Mouse (Mus musculus): Measurements from ENCODE around the gene Cct4. TPM values are rescaled to one million over a fixed set of nuclear protein-coding genes. Genes with fewer than 3 reads are reported as not detected.

Gene Cct4
- 100 to 1,000 TPM; 129 to 168 (median 144) TPM for total RNA-seq (2022)

GRCm38 (mm10) chr11:22990393-22991126 lies at the start of gene Cct4:
Gene Cct4, plus strand, starts transcription at chr11:22990519.
- peak; percentile 92 for DNase-seq

GRCm38 (mm10) chr11:22949101-22949500 lies 41.2 kb upstream of the Cct4 start:
- no peak for DNase-seq

GRCm38 (mm10) chr11:22950131-22950530 lies 40.2 kb upstream of the Cct4 start:
- DNase-seq, result no peak

GRCm38 (mm10) chr11:22952668-22953067 lies 37.7 kb upstream of the Cct4 start:
- DNase-seq, result no peak

- no peak for DNase-seq
These were observed 34.0 kb upstream of the Cct4 start for GRCm38 (mm10) chr11:22956346-22956745.

GRCm38 (mm10) chr11:22956830-22957229 lies 33.5 kb upstream of the Cct4 start:
- peak; percentile 91 for DNase-seq

- DNase-seq, result no peak
These were observed 32.4 kb upstream of the Cct4 start for GRCm38 (mm10) chr11:22957791-22958374.

GRCm38 (mm10) chr11:22962101-22962500 lies 28.2 kb upstream of the Cct4 start:
- no peak for DNase-seq

- DNase-seq, result no peak
These were observed 25.9 kb upstream of the Cct4 start for GRCm38 (mm10) chr11:22964401-22964800.

- peak; percentile 66 for DNase-seq
These were observed 24.8 kb upstream of the Cct4 start for GRCm38 (mm10) chr11:22965503-22965902.

- DNase-seq, result no peak
These were observed 20.8 kb upstream of the Cct4 start for GRCm38 (mm10) chr11:22969486-22969885.

- DNase-seq, result no peak
These were observed 19.8 kb upstream of the Cct4 start for GRCm38 (mm10) chr11:22970546-22970945.

- DNase-seq, result peak; percentile 72
These were observed 18.2 kb upstream of the Cct4 start, which contains the start of gene Zrsr1 for GRCm38 (mm10) chr11:22971835-22972709. Gene Zrsr1, plus strand, starts transcription at chr11:22972005.

GRCm38 (mm10) chr11:22972746-22973526 lies 17.4 kb upstream of the Cct4 start:
- peak; percentile 89 for DNase-seq

- no peak for DNase-seq
These were observed 16.7 kb upstream of the Cct4 start for GRCm38 (mm10) chr11:22973599-22973998.

GRCm38 (mm10) chr11:22978215-22978614 lies 12.1 kb upstream of the Cct4 start:
- DNase-seq, result no peak

GRCm38 (mm10) chr11:22978711-22979110 lies 11.6 kb upstream of the Cct4 start:
- DNase-seq, result no peak

- DNase-seq, result no peak
These were observed 11.1 kb upstream of the Cct4 start for GRCm38 (mm10) chr11:22979221-22979620.

- no peak for DNase-seq
These were observed 9.3 kb upstream of the Cct4 start for GRCm38 (mm10) chr11:22981041-22981440.

- no peak for DNase-seq
These were observed 8.8 kb upstream of the Cct4 start for GRCm38 (mm10) chr11:22981543-22981950.

GRCm38 (mm10) chr11:22981984-22982757 lies 8.1 kb upstream of the Cct4 start, which contains the start of the genes Gm28048 and Commd1:
Gene Gm28048, minus strand, starts transcription at chr11:22982090.
Gene Commd1, minus strand, starts transcription at chr11:22982382.
- peak; percentile 91 for DNase-seq
